Mouse (Mus musculus) small intestine, adult 2 months (tissue): Measurements from ENCODE around the gene Ndufs2.

Experiments used
- CTCF ChIP-seq: fragments of 200-500 bp; IDR thresholded peaks from 2 replicates; pipeline ENCODE4 v1.5.1; 2012; ENCODE audit warnings: low read depth, mild to moderate bottlenecking, control low read depth, inconsistent platforms, low read length, moderate library complexity, mixed read lengths; ENCODE audit not compliant: insufficient replicate concordance, insufficient read length; ENCODE audit errors: extremely low read depth
- POLR2A ChIP-seq: fragments of 200-500 bp; IDR thresholded peaks from 2 replicates; pipeline ENCODE4 v1.6.1; 2012; ENCODE audit warnings: low read depth, mild to moderate bottlenecking, control low read depth, inconsistent platforms, low read length, moderate library complexity

- TF ChIP-seq CTCF, result no peak
- no peak for TF ChIP-seq POLR2A
These were observed 42.2 kb upstream of the Ndufs2 start for GRCm38 (mm10) chr1:171293351-171293750.
